Mouse (Mus musculus) kidney, postnatal 10 days (tissue): ENCODE measurements at regions not wholly inside any gene's neighbourhood (a gene's known extent, or its start where the extent isn't known, plus 50 kb on each side); places are given as distances from the start of the nearest gene placed in this dataset.

Source experiments
- DNase-seq: peaks from one replicate; pipeline ENCODE4 v3.0.0; 2021; ENCODE audit warnings: mixed read lengths

DNA sequence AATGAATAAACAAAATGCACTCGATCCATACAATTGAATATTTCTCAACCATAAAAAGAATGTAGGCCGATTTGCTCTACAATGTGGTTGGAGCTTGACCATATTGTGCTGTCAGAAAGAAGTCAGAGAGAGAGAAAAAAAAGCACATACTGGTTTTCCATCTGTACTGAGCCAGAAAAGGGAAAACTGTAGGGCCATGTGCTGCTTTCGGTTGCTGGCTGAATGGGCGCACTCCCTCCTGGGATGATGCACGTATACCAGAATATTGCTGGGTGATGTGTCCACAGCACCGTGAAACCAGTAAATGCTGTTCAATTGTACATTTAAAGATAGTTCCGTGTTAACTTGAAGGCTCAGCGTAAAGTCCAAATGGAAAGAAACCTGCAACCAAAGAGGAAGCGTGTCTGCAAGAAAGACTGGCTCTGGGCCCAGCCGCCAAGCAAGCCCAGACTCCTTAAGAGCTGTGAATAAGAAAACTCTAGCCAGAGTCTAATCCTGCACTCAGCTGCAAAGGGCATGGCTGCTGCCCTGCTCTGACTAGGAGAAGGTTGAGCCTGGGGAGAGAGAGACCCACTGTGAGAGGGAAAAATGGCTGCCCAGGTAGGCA is 355.2 kb upstream of the Kcnab2 start:
- DNase-seq: no peak

DNA sequence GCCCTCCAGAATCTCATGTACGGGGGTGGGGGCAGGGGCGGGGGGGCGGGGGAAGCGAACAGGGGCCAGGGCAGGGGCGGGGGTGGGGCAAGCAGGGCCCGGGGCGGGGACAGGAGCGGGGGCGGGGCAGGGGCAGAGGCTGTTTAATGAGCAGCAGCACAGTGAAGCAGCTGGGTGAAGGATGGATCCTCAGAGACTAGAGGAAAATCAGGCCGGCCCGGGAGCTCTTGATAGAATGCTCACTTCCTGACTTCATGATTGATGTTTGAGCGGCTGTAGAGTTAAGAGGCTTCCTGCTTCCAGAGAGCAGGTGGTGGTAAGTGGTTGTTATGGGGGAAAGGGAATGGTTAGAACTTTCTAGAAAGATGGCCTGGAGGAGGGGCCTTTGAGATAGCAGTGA is 347.5 kb upstream of the Kcnab2 start:
- no peak for DNase-seq

GRCm38 (mm10) chr4:152816139-152816757 is 338.6 kb upstream of the Kcnab2 start:
- DNase-seq: peak; percentile 20

DNA sequence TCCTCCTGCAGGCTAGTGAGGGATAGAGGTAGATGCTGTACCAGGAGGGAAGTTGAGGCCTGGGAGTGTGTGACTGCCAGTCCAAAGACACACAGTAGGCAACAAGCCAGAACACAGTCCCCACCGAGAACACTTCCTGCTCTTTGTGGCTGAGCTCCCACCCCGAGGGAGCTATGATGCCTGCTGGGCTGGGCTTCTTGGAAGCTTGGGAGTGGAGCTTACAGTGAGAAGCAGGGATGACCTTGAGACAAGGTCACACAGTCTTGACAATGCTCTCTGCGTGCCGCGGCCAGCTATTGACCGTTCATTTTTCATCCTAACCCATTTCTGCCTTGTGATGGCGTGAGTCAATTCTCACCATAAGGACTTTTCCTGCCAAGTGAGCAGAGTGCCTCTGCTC is 328.9 kb upstream of the Kcnab2 start:
- no peak for DNase-seq

GRCm38 (mm10) chr4:152799392-152799791 is 321.7 kb upstream of the Kcnab2 start:
- DNase-seq: peak; percentile 90

- DNase-seq: no peak
These were observed 310.8 kb upstream of the Kcnab2 start for GRCm38 (mm10) chr4:152788431-152788830.

- no peak for DNase-seq
These were observed 307.3 kb upstream of the Kcnab2 start for GRCm38 (mm10) chr4:152784972-152785371.

- DNase-seq: no peak
These were observed 301.9 kb upstream of the Kcnab2 start for GRCm38 (mm10) chr4:152779526-152779925.

DNA sequence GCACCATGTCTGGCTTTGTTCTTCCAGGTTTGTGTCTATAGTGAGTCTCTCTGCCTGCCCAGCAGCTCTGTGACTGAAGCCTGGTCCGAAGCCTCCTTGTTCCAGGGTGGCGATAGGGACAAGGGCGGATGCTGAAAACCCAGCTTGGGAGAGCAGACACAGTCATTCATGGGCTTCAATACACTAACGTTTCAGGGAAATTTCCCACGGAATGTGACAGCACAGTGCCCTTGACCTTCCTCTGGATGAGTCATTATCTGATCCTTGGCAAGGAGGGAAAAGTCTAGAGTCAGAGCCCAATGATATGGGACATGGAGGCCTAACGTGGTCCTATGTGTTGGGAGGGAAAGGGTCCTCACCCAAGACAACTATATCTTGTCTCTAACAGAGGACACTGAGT is 298.1 kb upstream of the Kcnab2 start:
- DNase-seq: no peak

DNA sequence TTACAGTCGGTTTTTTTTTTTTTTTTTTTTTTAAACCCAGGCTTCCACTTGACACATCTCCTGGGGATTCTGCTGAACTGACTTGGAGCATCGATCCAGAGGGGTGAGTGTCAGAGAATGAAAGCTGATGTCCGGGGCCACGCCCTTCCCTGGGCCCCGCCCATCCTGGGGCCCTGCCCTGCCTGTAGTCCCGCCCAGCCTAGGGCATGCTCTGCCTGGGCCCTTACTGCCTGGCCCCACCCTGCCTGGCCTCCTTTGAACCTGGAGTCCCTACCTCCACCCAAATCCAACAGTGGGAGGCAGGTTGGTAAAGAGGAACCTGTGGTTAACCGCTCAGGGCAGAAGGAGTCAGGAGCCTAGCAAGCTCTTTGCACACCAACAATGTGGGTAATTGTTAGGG is 293.7 kb upstream of the Kcnab2 start:
- DNase-seq: no peak

GRCm38 (mm10) chr4:152767372-152767771 is 289.7 kb upstream of the Kcnab2 start:
- no peak for DNase-seq

DNA sequence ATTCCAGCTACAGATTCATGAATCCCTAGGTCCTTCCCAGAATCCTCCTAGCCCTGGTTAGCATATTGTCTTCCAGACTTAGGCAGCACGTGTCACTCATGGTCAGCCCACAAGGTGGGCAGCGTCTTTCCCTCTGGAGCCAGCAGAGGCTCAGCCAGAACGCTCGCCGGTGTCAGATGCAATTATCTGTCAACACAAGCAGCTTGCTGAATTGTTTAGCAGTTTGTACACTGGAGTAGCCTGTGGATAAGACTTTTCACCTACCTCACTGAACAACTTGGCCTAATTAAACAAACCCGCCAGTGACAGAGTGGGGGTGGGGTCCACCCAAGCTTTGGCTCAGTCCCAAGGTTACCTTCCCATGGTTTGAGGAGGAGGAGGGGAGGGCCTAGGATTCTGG is 285.4 kb upstream of the Kcnab2 start:
- no peak for DNase-seq

DNA sequence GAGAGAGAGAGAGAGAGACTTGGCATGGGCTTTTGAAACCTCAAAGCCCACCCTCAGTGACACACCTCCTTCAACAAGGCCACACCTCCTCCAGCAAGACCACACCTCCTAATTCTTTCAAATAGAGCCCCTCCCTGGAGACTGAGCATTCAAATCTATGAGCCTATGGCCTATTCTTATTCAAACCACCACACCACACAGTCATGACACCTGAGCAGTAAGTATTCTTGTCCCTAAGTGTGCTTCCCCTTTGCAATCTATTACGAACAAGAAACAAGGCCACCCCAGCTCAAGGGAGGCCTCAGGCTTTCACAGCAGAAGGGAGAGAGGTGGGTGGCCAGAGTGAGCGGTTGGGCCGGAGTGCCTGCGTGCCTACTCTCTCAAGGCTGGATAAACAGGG is 284.9 kb upstream of the Kcnab2 start:
- no peak for DNase-seq

GRCm38 (mm10) chr4:152757191-152757590 is 279.5 kb upstream of the Kcnab2 start:
- no peak for DNase-seq

DNA sequence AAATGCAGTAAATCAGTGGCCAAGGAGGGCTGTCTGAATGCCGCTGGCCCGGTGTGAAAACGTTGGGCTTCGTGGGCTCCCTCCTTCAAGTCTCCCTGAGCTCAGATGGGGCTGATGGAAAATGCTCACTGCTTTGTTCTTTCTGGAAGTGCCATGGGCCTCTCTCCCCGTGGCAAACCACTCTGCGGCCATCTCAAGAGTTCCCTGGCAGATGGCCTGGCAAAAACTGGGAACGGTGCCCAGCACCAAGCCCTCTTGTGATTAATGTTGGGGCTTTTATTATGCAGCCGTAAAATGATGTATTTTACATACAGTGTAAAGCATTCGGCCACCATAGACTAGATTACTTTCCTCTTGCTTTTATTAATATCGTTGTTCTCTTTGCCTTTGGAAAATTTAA is 278.9 kb upstream of the Kcnab2 start:
- DNase-seq: no peak

- DNase-seq: no peak
These were observed 278.1 kb upstream of the Kcnab2 start for GRCm38 (mm10) chr4:152755756-152756155.

DNA sequence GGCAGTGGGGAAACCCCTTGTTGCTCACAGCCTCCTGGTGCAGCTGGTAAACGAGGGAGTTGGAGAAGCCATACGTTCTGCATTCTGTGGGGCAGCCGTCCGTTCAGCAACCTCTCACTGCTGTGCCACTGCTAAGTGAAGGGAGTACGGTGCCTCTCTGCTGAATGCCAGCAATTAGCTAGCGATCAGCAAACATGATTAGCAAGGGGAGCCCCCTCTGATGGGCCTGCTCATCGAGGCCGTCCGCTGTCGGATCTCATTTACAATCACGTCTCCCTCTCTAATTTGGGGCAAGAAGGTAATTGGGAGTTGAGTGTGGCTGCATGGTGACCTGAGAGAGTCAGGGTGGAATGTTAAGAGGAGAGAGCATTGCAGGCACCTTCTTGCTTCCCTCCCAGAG is 266.7 kb upstream of the Kcnab2 start:
- no peak for DNase-seq

- no peak for DNase-seq
These were observed 255.3 kb upstream of the Kcnab2 start for GRCm38 (mm10) chr4:152733017-152733416.

- peak; percentile 26 for DNase-seq
These were observed 254.3 kb upstream of the Kcnab2 start for GRCm38 (mm10) chr4:152731988-152732387.

DNA sequence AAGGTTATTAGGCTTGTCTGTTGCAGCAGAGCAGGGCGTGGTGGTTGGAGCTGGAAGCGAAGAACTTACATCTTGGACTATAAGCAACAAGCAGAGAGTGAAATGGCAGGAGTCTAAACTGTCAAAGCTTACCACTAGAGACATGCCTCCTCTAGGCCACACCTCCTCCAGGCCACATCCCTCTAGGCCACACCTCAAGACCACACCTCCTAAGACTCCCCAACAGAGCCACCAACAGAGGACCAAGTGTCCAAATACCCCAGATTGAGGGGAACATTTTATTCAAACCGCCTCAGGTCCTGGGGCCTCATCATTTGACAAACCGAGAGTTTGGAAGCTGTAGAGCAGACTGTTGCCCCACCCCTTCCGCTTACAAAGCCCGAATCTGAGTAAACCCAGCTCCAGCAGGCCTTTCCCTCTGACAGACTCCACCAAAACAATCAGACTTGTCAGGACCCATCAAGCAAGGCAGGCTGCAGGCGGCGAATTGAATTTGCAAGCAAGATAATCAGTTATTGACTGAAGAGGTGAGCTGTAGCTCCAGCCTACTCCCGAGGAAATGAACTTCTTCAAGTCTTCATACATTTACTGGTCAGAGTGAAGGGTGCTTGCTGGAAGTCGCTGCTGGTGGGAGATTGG is 253.5 kb upstream of the Kcnab2 start:
- no peak for DNase-seq

DNA sequence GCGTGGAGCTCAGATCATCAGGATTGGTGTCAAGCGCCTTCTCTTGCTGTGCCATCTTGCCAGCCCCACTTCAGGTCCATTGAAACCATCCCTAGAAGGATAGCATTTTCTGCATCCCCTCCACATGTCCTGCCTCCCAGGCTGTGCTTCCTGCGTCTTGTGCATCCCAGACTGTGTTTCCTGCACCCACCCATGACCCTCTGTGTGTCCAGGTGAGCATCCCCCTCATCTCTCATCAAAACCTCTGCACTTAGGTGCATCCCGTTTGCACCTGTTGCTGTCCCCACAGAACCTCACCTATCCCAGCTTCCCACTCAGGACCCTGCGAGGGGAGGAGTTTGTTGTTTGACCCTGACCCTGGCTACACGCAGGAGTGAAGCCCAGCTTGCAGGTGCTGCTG is 251.8 kb upstream of the Kcnab2 start:
- DNase-seq: no peak

DNA sequence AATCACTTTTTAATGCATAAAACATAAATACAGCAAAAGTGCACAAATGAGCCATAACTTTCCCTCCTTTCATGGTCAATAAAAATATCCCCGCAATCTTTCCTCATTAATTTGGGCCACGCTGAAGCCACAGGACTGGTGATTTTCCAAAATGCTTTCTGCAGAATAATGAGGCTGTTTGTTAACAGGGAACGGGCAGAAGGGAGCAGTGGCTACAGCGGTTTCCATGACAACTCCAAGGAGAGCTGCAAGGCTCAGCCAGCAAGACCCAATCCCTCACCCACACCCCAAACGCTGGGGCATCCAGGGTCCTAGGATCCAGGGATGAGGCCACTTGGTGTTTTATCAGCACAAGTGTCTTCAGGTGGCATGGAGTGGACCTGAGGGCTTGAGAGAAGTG is 248.2 kb upstream of the Kcnab2 start:
- no peak for DNase-seq

DNA sequence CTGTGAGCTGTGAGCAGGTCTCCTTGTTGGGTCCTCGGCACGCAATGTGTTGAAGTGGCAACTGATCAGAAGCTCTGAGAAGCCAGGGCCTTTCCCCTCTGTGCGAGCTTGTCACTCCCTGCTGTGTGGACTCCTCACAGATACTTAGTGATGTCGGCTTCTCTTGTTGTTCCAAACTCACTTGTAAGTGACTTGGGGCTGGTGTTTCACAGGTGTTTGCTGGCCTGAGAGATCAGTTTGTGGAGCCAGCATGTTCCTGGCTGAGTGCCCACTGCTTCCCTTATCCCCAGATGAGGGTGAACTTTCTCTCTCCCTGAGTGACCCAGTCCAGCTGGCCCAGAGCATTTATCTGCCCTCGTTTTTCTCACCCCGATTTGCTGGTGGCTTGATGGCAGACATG is 247.8 kb upstream of the Kcnab2 start:
- DNase-seq: peak; percentile 9

GRCm38 (mm10) chr4:152724741-152725140 is 247.1 kb upstream of the Kcnab2 start:
- no peak for DNase-seq

DNA sequence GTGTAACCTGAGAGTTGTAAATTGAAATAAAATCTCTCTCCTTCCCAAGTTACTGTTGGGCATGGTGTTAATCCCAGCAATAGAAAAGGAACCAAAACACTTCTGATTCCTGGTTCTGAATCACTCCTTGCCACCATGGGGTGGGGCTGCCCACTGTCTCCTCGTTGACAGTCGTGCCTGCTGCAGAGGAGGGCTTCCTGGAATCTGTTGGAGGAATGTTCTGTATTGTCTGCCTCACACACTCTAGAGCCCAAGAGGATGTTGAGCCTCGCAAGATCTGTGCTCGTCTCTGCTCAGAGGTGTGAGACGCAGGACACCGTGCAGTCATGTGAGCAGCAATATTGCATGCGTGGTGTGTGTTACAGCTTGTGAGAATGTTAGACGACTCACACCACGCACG is 246.4 kb upstream of the Kcnab2 start:
- DNase-seq: no peak
